Mouse (Mus musculus): ENCODE data around the gene Fam228a. TPM values are rescaled to one million over a fixed set of nuclear protein-coding genes. Genes with fewer than 3 reads are reported as not detected.
A peak's percentile ranks its signal among the peaks of the same experiment; 100 is the strongest.
"Not testable (repeated sequence)": the region's sequence is repeated elsewhere in the genome, so short reads cannot be mapped to it uniquely, and the experiment has no call there.

Gene Fam228a
- total and polyA plus RNA-seq, 2 experiments from 2014 or later, result 0.49 to 0.99 TPM

DNA sequence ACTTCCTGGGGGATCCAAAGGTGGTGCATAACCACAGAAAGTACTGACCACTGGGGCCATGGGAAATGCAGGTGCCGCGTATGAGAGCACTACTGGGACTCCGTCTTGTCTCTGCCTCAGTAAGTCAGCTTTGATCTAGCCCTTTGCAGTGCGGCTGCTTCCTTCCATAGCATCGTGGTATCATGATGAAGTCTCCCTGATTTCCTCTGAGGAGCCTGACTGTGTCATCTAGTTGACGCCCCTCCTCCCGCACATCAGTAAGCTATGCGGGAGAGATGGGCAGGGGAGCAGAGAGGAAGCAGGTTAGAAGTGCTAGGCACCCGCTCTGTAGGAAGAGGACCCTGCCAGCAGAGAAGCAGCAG lies 37.3 kb upstream of the Fam228a start:
- no peaks in the 10 kb centered on the region for H3K4me1 ChIP-seq (ENCODE audit: insufficient read depth, low read length)
- H3K27me3 ChIP-seq (ENCODE audit: insufficient read depth, low read length), result no peaks in the 10 kb centered on the region
- no peak for ATAC-seq
- no peak overlapping the region for H3K27ac ChIP-seq
- H3K36me3 ChIP-seq (ENCODE audit: insufficient read depth, low read length), result no peaks in the 10 kb centered on the region; the same call in 1 of the 2 replicates
- H3K9me3 ChIP-seq (ENCODE audit: low read length), result no peaks in the 10 kb centered on the region
- WGBS, result 81% methylated on average over 9 of the region's 9 CpGs
- H3K4me2 ChIP-seq (ENCODE audit: low read depth, low read length), result no peak overlapping the region
- H3K9ac ChIP-seq (replicated peaks; ENCODE audit: low read length), result no peak overlapping the region
- DNase-seq (ENCODE audit: low spot score), result no peak
- no peak for TF ChIP-seq CTCF (IDR thresholded peaks at IDR 0.05; ENCODE audit: low read depth)
- no peak overlapping the region for H3K4me3 ChIP-seq (ENCODE audit: low read length)

DNA sequence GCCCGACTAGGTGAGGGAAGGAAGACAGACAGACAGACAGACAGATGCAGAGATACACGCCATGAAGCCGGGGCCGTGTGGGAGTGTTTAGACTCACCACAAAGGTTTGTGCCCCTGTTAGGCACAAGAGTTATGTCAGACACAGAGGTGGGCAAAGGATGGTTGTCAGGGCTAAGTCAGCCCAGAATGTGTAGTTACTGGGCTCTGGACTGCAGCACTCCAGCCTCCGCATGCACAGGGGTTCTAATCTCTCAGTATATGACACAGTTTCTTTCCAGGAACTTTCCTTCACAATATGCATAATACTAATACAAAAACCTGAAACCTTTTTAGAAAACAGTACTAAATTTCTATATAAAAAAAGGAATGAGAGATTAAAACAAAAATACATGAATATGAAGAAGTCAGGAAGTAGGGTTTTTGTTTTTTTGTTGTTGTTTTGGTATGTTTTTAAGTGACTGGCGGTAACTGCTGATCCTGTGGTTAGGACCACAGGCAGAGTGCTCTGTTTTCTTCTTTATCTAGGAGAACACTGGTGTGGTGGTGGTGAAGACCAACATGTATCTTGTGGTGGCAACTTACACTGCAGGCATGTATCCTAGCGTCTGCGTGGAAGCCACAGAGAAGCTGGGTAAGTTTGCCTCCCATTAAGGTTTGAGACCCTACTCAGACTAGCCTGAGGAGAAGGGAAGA lies 36.8 kb upstream of the Fam228a start:
- no peak overlapping the region for H3K27ac ChIP-seq
- 93% methylated on average over 8 of the region's 8 CpGs for WGBS

DNA sequence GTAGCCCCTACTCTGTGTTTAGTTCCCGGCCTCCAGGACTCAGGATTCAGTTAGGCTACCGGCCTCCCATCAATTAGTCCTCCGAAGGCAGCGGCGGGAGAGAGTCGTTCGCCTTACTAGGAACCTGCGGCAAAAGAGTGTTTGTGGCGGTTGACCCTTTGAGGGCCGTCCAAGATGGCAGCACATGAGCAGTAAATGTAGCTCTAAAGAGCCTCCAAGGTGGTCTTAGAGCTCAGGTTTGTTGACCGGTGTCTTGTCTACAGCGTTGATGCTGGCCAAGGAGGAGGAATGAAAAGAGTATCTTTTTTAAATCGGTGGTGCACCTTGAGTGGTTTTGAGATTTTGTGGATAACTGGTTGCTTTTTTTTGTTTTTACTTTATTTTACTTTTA lies 31.1 kb upstream of the Fam228a start:
- H3K4me2 ChIP-seq (ENCODE audit: low read depth, low read length), result peak overlapping the region; percentile 59
- ATAC-seq, result no peak
- H3K9me3 ChIP-seq (ENCODE audit: low read length), result no peaks in the 10 kb centered on the region
- peak overlapping the region; percentile 82 for H3K9ac ChIP-seq (replicated peaks; ENCODE audit: low read length)
- H3K4me3 ChIP-seq (ENCODE audit: low read length), result peak overlapping the region; percentile 63
- H3K27me3 ChIP-seq (ENCODE audit: insufficient read depth, low read length), result no peaks in the 10 kb centered on the region
- no peak for DNase-seq (ENCODE audit: low spot score)
- H3K27ac ChIP-seq, result peak overlapping the region; percentile 98
- WGBS, result 13% methylated on average over 13 of the region's 13 CpGs
- no peaks in the 10 kb centered on the region for H3K36me3 ChIP-seq (ENCODE audit: insufficient read depth, low read length)
- no peaks in the 10 kb centered on the region for H3K4me1 ChIP-seq (ENCODE audit: insufficient read depth, low read length)
- no peak for TF ChIP-seq CTCF (IDR thresholded peaks at IDR 0.05; ENCODE audit: low read depth)

More for the DNA sequence above, 36.8 kb upstream of the Fam228a start:
- Histone ChIP-seq H3K36me3 (ENCODE audit: insufficient read depth, low read length) (no peaks in the 10 kb centered on the region; the same call in 1 of the 2 replicates), H3K4me2 (ENCODE audit: low read depth, low read length) (no peak overlapping the region), H3K9ac (replicated peaks; ENCODE audit: low read length) (no peak overlapping the region), H3K4me1 (ENCODE audit: insufficient read depth, low read length) (no peaks in the 10 kb centered on the region), H3K9me3 (ENCODE audit: low read length) (no peaks in the 10 kb centered on the region), H3K4me3 (ENCODE audit: low read length) (no peak overlapping the region), H3K27me3 (ENCODE audit: insufficient read depth, low read length) (no peaks in the 10 kb centered on the region)
- DNase-seq (ENCODE audit: low spot score) (no peak), ATAC-seq (no peak)
- TF ChIP-seq CTCF (IDR thresholded peaks at IDR 0.05; ENCODE audit: low read depth), result no peak

DNA sequence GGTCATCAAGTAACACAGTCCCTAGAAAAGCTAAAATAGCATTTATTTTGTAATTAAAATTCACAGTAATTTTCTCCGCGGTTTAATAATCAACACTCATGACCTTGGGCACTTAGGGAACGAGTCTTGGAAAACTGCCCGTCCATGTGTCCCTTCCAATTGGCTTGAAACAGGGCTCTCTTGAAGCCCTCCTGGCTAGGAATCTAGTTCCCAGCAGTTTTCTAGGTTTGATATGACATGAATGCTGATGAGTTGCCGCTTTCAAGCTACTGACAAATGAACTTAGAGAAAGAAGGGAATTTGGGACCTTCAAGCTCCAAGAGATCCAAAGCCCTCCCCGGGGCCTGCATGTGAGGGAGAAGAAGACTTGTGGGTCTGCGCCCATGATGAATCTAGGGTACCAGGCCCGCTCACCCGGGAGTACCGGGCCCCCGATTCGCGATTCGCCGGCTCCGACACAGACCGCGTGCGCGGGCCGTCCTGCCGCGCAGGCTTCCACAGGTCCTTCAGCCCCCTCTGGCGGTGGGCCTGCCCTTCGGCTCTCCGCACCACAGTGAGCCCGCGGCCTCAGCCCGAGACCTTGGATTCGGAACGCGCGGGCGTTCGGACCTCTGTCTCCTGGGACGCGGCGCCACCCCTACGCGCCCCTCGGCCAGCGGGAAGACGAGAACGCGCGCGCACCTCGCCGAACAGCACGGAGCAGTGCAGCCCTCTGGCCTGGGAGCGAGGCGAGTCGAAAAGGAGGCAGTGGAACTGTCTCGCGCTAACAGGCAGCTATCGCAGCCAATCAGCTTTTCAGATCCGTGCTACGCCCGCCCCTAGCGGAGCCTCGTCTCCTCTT lies 30.5 kb upstream of the Fam228a start, which contains the start of the genes Pfn4 and Fam228b:
Gene Pfn4, plus strand, starts transcription at position 531 of the 841 bp plus-strand sequence.
Gene Fam228b, minus strand, starts transcription at position 776 of the 841 bp plus-strand sequence.
- H3K36me3 ChIP-seq (ENCODE audit: insufficient read depth, low read length), result no peaks in the 10 kb centered on the region
- H3K4me2 ChIP-seq (ENCODE audit: low read depth, low read length), result peak within 1 kb of the TSS; percentile 59
- peak; percentile 77 for TF ChIP-seq CTCF (IDR thresholded peaks at IDR 0.05; ENCODE audit: low read depth)
- peak within 1 kb of the TSS; percentile 63 for H3K4me3 ChIP-seq (ENCODE audit: low read length)
- WGBS, result 2% methylated on average over 60 of the region's 61 CpGs
- no peaks in the 10 kb centered on the region for H3K27me3 ChIP-seq (ENCODE audit: insufficient read depth, low read length)
- H3K4me1 ChIP-seq (ENCODE audit: insufficient read depth, low read length), result no peaks in the 10 kb centered on the region
- peak; percentile 99 for ATAC-seq
- peak within 1 kb of the TSS; percentile 98 for H3K27ac ChIP-seq
- H3K9ac ChIP-seq (replicated peaks; ENCODE audit: low read length), result peak within 1 kb of the TSS; percentile 82
- DNase-seq (ENCODE audit: low spot score), result peak; percentile 97
- no peaks in the 10 kb centered on the region for H3K9me3 ChIP-seq (ENCODE audit: low read length)

DNA sequence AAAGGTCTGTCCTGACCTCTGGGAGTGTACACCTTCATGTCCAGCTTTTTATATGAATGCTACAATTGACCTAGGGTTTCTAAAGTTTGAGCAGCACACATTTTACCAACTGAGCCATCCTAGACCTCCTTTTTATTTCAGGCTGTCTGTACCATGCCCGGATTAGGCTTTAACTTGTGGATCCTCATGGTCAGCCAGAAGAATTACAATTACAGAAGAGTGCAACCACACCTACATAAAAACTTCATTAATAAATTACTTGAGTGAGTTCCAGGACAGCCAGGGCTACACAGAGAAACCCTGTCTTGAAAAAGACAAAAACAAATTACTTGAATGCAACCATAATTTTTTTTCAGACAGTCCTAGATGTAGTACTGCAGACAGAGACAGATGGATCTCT lies 18.8 kb upstream of the Fam228a start:
- 90% methylated on average over 1 of the region's 1 CpGs for WGBS
- H3K4me3 ChIP-seq (ENCODE audit: low read length), result no peak overlapping the region

DNA sequence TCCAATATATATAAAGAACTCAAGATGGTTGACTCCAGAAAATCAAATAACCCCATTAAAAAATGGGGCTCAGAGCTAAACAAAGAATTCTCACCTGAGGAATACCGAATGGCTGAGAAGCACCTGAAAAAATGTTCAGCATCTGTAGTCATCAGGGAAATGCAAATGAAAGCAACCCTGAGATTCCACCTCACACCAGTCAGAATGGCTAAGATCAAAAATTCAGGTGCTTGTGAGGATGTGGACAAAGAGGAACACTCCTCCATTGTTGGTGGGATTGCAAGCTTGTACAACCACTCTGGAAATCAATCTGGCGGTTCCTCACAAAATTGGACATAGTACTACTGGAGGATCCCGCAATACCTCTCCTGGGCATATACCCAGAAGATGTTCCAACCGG lies 16.2 kb upstream of the Fam228a start:
- 97% methylated on average over 4 of the region's 4 CpGs for WGBS
- not testable (repeated sequence) for H3K36me3 ChIP-seq (ENCODE audit: insufficient read depth, low read length); H3K9me3 ChIP-seq (ENCODE audit: low read length); H3K27me3 ChIP-seq (ENCODE audit: insufficient read depth, low read length); ATAC-seq; DNase-seq (ENCODE audit: low spot score); H3K4me3 ChIP-seq (ENCODE audit: low read length); H3K27ac ChIP-seq; H3K9ac ChIP-seq (replicated peaks; ENCODE audit: low read length); H3K4me1 ChIP-seq (ENCODE audit: insufficient read depth, low read length); H3K4me2 ChIP-seq (ENCODE audit: low read depth, low read length)

More for the DNA sequence above, 18.8 kb upstream of the Fam228a start:
- DNase-seq (ENCODE audit: low spot score), result no peak
- H3K36me3 ChIP-seq (ENCODE audit: insufficient read depth, low read length), result no peaks in the 10 kb centered on the region
- H3K27me3 ChIP-seq (ENCODE audit: insufficient read depth, low read length), result no peaks in the 10 kb centered on the region
- H3K4me1 ChIP-seq (ENCODE audit: insufficient read depth, low read length), result no peaks in the 10 kb centered on the region
- no peaks in the 10 kb centered on the region for H3K9me3 ChIP-seq (ENCODE audit: low read length)
- no peak for TF ChIP-seq CTCF (IDR thresholded peaks at IDR 0.05; ENCODE audit: low read depth)
- no peak for ATAC-seq
- H3K27ac ChIP-seq, result no peak overlapping the region
- H3K9ac ChIP-seq (replicated peaks; ENCODE audit: low read length), result no peak overlapping the region
- H3K4me2 ChIP-seq (ENCODE audit: low read depth, low read length), result no peak overlapping the region

All from hindbrain, postnatal 0 days (tissue).